Mouse (Mus musculus): ENCODE measurements at regions not wholly inside any gene's neighbourhood (a gene's known extent, or its start where the extent isn't known, plus 50 kb on each side); places are given as distances from the start of the nearest gene placed in this dataset.

- TF ChIP-seq CTCF (IDR thresholded peaks at IDR 0.05; ENCODE audit: borderline replicate concordance, control insufficient read depth, extremely low read depth, insufficient read depth, low read length, poor library complexity), result no peak
- TF ChIP-seq POLR2A (IDR thresholded peaks at IDR 0.05; ENCODE audit: control insufficient read depth, extremely low read depth, insufficient read depth, low read length, poor library complexity), result no peak
Measured at GRCm38 (mm10) chr6:66012675-66013074, 60.3 kb downstream of the 4930544G11Rik start.

All from thymus, adult 2 months (tissue).